Mouse (Mus musculus): ENCODE data around the gene 1110008L16Rik. TPM values are rescaled to one million over a fixed set of nuclear protein-coding genes. Genes with fewer than 3 reads are reported as not detected.
A peak's percentile ranks its signal among the peaks of the same experiment; 100 is the strongest.
"Not testable (repeated sequence)": the region's sequence is repeated elsewhere in the genome, so short reads cannot be mapped to it uniquely, and the experiment has no call there.

The 1110008L16Rik gene
- polyA plus RNA-seq, 1 experiment from 2014 or later, result 10.5 TPM

GRCm38 (mm10) chr12:55392733-55393577 is 93.6 kb downstream of the 1110008L16Rik start:
- DNase-seq (no peak), ATAC-seq (ENCODE audit: low FRiP score, low TSS enrichment) (no peak)
- no peak overlapping the region for H3K27ac ChIP-seq (replicated peaks; ENCODE audit: low read depth, low read length)
- no peaks in the 10 kb centered on the region for H3K36me3 ChIP-seq (ENCODE audit: control insufficient read depth, insufficient read depth, low read length)
- no peak overlapping the region for H3K4me3 ChIP-seq (replicated peaks; ENCODE audit: low read depth, low read length)
- WGBS, result 85% methylated on average over 11 of the region's 11 CpGs
- 0 out of 2 replicates have a peak, but pooled peaks cover 5% of the 10 kb centered on the region for H3K4me1 ChIP-seq (ENCODE audit: control insufficient read depth, insufficient read depth, low read length)
- H3K27me3 ChIP-seq (ENCODE audit: control insufficient read depth, insufficient read depth, low read length), result no peaks in the 10 kb centered on the region
- no peaks in the 10 kb centered on the region for H3K9me3 ChIP-seq (ENCODE audit: control insufficient read depth, low read length)
- no peak overlapping the region for H3K4me2 ChIP-seq (ENCODE audit: low read length)
- no peak overlapping the region for H3K9ac ChIP-seq (replicated peaks; ENCODE audit: low read length)

GRCm38 (mm10) chr12:55395601-55396000 is 96.2 kb downstream of the 1110008L16Rik start:
- H3K27me3 ChIP-seq (ENCODE audit: control insufficient read depth, insufficient read depth, low read length); H3K4me2 ChIP-seq (ENCODE audit: low read length); DNase-seq; H3K9ac ChIP-seq (replicated peaks; ENCODE audit: low read length); H3K9me3 ChIP-seq (ENCODE audit: control insufficient read depth, low read length); H3K4me3 ChIP-seq (replicated peaks; ENCODE audit: low read depth, low read length); ATAC-seq (ENCODE audit: low FRiP score, low TSS enrichment); H3K27ac ChIP-seq (replicated peaks; ENCODE audit: low read depth, low read length); H3K36me3 ChIP-seq (ENCODE audit: control insufficient read depth, insufficient read depth, low read length): not testable (repeated sequence)
- WGBS, result 95% methylated on average over 14 of the region's 14 CpGs
- H3K4me1 ChIP-seq (ENCODE audit: control insufficient read depth, insufficient read depth, low read length), result peaks cover 17% of the 10 kb centered on the region

DNA sequence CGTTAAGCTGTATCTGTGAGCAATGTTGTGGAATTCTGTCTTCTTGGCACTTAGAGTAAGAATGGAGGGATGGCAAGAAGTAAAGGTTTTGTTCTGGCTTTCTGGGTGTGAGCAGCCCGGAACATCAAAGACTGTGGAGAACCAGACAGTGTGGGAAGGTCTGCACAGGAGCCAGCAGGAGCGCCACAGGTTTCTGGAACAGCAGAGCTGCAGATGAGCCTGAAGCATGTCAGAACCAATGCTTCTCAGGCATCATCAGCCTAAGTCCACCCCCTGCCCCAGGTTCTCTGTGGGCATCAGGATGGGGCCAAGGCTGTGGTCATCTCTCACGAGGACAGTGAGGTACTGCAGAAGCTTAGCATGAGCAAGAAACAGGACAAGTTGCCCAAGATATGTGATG is 97.2 kb downstream of the 1110008L16Rik start:
- Histone ChIP-seq H3K4me3 (replicated peaks; ENCODE audit: low read depth, low read length) (no peak overlapping the region), H3K36me3 (ENCODE audit: control insufficient read depth, insufficient read depth, low read length) (no peaks in the 10 kb centered on the region), H3K4me1 (ENCODE audit: control insufficient read depth, insufficient read depth, low read length) (peaks cover 17% of the 10 kb centered on the region), H3K9me3 (ENCODE audit: control insufficient read depth, low read length) (no peaks in the 10 kb centered on the region), H3K9ac (replicated peaks; ENCODE audit: low read length) (no peak overlapping the region), H3K27ac (replicated peaks; ENCODE audit: low read depth, low read length) (no peak overlapping the region), H3K27me3 (ENCODE audit: control insufficient read depth, insufficient read depth, low read length) (no peaks in the 10 kb centered on the region), H3K4me2 (ENCODE audit: low read length) (no peak overlapping the region)
- ATAC-seq (ENCODE audit: low FRiP score, low TSS enrichment), result no peak
- DNase-seq, result no peak
- 90% methylated on average over 4 of the region's 4 CpGs for WGBS

GRCm38 (mm10) chr12:55397544-55398239 is 98.3 kb downstream of the 1110008L16Rik start:
- peak overlapping the region; percentile 97 for H3K4me2 ChIP-seq (ENCODE audit: low read length)
- H3K4me1 ChIP-seq (ENCODE audit: control insufficient read depth, insufficient read depth, low read length), result peaks cover 17% of the 10 kb centered on the region
- no peaks in the 10 kb centered on the region for H3K27me3 ChIP-seq (ENCODE audit: control insufficient read depth, insufficient read depth, low read length)
- ATAC-seq (ENCODE audit: low FRiP score, low TSS enrichment) (no peak), DNase-seq (no peak)
- H3K9ac ChIP-seq (replicated peaks; ENCODE audit: low read length), result peak overlapping the region; percentile 90
- H3K9me3 ChIP-seq (ENCODE audit: control insufficient read depth, low read length), result no peaks in the 10 kb centered on the region
- peak overlapping the region; percentile 98 for H3K4me3 ChIP-seq (replicated peaks; ENCODE audit: low read depth, low read length)
- 69% methylated on average over 9 of the region's 9 CpGs for WGBS
- peak overlapping the region; percentile 89 for H3K27ac ChIP-seq (replicated peaks; ENCODE audit: low read depth, low read length)
- no peaks in the 10 kb centered on the region for H3K36me3 ChIP-seq (ENCODE audit: control insufficient read depth, insufficient read depth, low read length)

DNA sequence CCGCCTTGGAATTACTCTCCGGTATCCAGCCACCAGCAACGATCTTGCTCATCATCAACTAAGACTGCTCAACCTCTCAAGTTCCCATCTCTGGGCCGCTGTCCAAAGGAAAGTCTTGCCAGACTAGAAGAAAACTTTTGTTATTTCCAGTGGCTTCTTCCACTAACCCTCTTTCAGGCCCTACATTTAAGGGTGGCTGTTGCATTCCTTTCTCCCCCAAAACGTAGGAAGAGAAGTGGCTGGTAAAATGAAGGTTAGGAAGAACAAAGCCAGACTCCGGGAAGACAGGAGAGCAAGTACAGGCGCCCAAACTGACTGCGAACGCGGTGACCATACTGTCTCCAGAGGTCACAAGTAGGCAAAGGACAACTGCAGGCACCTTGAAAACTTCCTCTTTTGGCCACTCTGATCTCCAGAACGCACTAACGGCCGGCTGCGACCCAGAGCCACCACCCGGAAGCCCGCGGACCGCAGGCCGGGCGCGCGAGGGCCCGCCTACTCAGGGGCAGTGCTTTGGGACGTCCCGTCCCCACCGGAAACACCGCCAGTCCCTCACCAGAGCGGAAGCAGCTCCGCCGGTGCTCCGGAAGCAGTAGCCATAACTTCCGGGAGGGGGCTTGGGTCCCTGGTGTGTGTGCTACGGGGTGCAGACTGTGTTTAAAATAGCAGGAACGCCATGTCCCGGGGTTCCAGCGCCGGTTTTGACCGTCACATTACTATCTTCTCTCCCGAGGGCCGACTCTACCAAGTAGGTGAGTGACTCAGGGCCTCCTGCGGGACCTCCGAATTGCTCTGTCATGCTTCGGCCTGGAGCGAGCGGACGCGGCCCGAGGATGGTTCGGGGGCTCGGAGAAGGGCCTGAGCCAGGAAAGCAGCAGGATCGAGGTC is 99.1 kb downstream of the 1110008L16Rik start:
- no peaks in the 10 kb centered on the region for H3K9me3 ChIP-seq (ENCODE audit: control insufficient read depth, low read length)

GRCm38 (mm10) chr12:55399128-55399677 is 99.8 kb downstream of the 1110008L16Rik start:
- H3K4me2 ChIP-seq (ENCODE audit: low read length), result peak overlapping the region; percentile 97
- H3K9ac ChIP-seq (replicated peaks; ENCODE audit: low read length), result peak overlapping the region; percentile 90
- no peak for ATAC-seq (ENCODE audit: low FRiP score, low TSS enrichment)
- H3K36me3 ChIP-seq (ENCODE audit: control insufficient read depth, insufficient read depth, low read length), result no peaks in the 10 kb centered on the region
- peak overlapping the region; percentile 89 for H3K27ac ChIP-seq (replicated peaks; ENCODE audit: low read depth, low read length)
- H3K4me1 ChIP-seq (ENCODE audit: control insufficient read depth, insufficient read depth, low read length), result peaks cover 17% of the 10 kb centered on the region
- H3K9me3 ChIP-seq (ENCODE audit: control insufficient read depth, low read length), result no peaks in the 10 kb centered on the region
- peak overlapping the region; percentile 98 for H3K4me3 ChIP-seq (replicated peaks; ENCODE audit: low read depth, low read length)
- DNase-seq, result no peak
- H3K27me3 ChIP-seq (ENCODE audit: control insufficient read depth, insufficient read depth, low read length), result no peaks in the 10 kb centered on the region
- 1% methylated on average over 20 of the region's 20 CpGs for WGBS

More for the DNA sequence above, 99.1 kb downstream of the 1110008L16Rik start:
- peak overlapping the region; percentile 98 for H3K4me3 ChIP-seq (replicated peaks; ENCODE audit: low read depth, low read length)
- peak overlapping the region; percentile 89 for H3K27ac ChIP-seq (replicated peaks; ENCODE audit: low read depth, low read length)
- ATAC-seq (ENCODE audit: low FRiP score, low TSS enrichment), result peak; percentile 99
- peak; percentile 96 for DNase-seq
- H3K4me2 ChIP-seq (ENCODE audit: low read length), result peak overlapping the region; percentile 97
- peak overlapping the region; percentile 90 for H3K9ac ChIP-seq (replicated peaks; ENCODE audit: low read length)
- H3K27me3 ChIP-seq (ENCODE audit: control insufficient read depth, insufficient read depth, low read length), result no peaks in the 10 kb centered on the region
- under 1% methylated on average over 51 of the region's 51 CpGs for WGBS
- H3K36me3 ChIP-seq (ENCODE audit: control insufficient read depth, insufficient read depth, low read length), result no peaks in the 10 kb centered on the region
- H3K4me1 ChIP-seq (ENCODE audit: control insufficient read depth, insufficient read depth, low read length), result peaks cover 17% of the 10 kb centered on the region

GRCm38 (mm10) chr12:55407888-55408287 is 108.5 kb downstream of the 1110008L16Rik start:
- WGBS, result 95% methylated on average over 5 of the region's 5 CpGs
- ATAC-seq (ENCODE audit: low FRiP score, low TSS enrichment) (no peak), DNase-seq (no peak)
- H3K27me3 ChIP-seq (ENCODE audit: control insufficient read depth, insufficient read depth, low read length), result no peaks in the 10 kb centered on the region
- H3K9ac ChIP-seq (replicated peaks; ENCODE audit: low read length), result no peak overlapping the region
- no peak overlapping the region for H3K4me3 ChIP-seq (replicated peaks; ENCODE audit: low read depth, low read length)
- H3K36me3 ChIP-seq (ENCODE audit: control insufficient read depth, insufficient read depth, low read length), result peaks cover 46% of the 10 kb centered on the region
- no peak overlapping the region for H3K4me2 ChIP-seq (ENCODE audit: low read length)
- H3K9me3 ChIP-seq (ENCODE audit: control insufficient read depth, low read length), result no peaks in the 10 kb centered on the region
- no peak overlapping the region for H3K27ac ChIP-seq (replicated peaks; ENCODE audit: low read depth, low read length)
- no peaks in the 10 kb centered on the region for H3K4me1 ChIP-seq (ENCODE audit: control insufficient read depth, insufficient read depth, low read length)

DNA sequence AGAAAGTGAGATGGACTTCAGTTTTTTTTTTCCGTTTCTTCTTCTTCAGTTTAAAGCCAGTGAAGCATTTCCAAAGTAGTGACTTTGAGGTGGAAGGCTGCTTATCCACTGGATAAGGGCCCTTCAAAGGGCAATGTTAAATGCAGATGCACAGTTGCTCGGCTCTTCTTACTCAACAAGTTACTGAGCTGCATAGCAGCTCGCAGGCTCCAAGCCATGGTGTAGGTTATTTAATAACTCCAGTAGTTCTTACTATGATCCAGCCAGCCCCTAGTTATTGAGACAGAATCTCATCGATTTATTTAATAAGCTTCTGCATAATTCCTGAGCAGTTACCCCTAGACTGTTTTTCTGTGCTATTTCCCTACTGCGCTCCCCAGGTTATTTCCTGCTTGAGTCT is 115.9 kb downstream of the 1110008L16Rik start:
- 93% methylated on average over 5 of the region's 5 CpGs for WGBS
- Histone ChIP-seq H3K9ac (replicated peaks; ENCODE audit: low read length) (no peak overlapping the region), H3K27me3 (ENCODE audit: control insufficient read depth, insufficient read depth, low read length) (no peaks in the 10 kb centered on the region), H3K9me3 (ENCODE audit: control insufficient read depth, low read length) (no peaks in the 10 kb centered on the region), H3K27ac (replicated peaks; ENCODE audit: low read depth, low read length) (no peak overlapping the region), H3K36me3 (ENCODE audit: control insufficient read depth, insufficient read depth, low read length) (peaks cover 83% of the 10 kb centered on the region), H3K4me2 (ENCODE audit: low read length) (no peak overlapping the region), H3K4me3 (replicated peaks; ENCODE audit: low read depth, low read length) (no peak overlapping the region), H3K4me1 (ENCODE audit: control insufficient read depth, insufficient read depth, low read length) (no peaks in the 10 kb centered on the region)
- DNase-seq (no peak), ATAC-seq (ENCODE audit: low FRiP score, low TSS enrichment) (no peak)
